Mouse (Mus musculus): Measurements from ENCODE around the gene Cdk20. TPM values are rescaled to one million over a fixed set of nuclear protein-coding genes. Genes with fewer than 3 reads are reported as not detected.

Cdk20 gene
- polyA plus RNA-seq, 1 experiment: 6.7 TPM

DNA sequence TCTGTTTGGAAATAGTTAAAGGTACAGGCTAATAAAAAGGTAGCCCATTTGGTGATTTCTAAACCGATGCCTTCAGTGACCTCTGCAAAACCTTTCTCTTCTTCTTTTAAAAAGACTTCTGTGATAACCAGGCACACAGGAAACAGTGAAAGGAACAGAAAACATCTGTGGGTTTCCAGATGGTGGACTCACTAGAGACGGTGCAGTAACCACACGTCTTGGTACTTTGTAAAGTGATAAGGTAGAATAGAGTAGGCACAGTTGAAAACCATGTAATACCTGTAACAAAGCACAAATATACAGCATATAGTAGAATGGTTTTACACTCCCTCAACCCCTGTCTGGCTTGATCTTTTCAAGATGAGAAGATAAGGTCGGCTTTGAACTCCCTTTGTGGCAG is 8.5 kb downstream of the Cdk20 start:
- Histone ChIP-seq H3K4me3 (ENCODE audit: insufficient read depth, poor library complexity, severe bottlenecking) (no peak overlapping the region), H3K79me3 (ENCODE audit: low read depth) (no peaks in the 10 kb centered on the region), H3K36me3 (ENCODE audit: control insufficient read depth, insufficient read depth) (no peaks in the 10 kb centered on the region), H3ac (ENCODE audit: control insufficient read depth, insufficient read length, low read depth) (no peak overlapping the region), H3K79me2 (ENCODE audit: control insufficient read depth, insufficient read depth) (no peaks in the 10 kb centered on the region), H3K27me3 (ENCODE audit: control insufficient read depth, insufficient read depth, insufficient read length) (no peaks in the 10 kb centered on the region)
- TF ChIP-seq MYOD1 (IDR thresholded peaks at IDR 0.05; ENCODE audit: control insufficient read depth, insufficient read length, low read depth) (no peak), FOSL1 (IDR thresholded peaks at IDR 0.05; ENCODE audit: insufficient read depth, low read length, poor library complexity, severe bottlenecking) (no peak), CTCF (IDR thresholded peaks at IDR 0.05; ENCODE audit: control insufficient read depth, insufficient read depth, insufficient read length) (no peak), MYOG (IDR thresholded peaks at IDR 0.05; ENCODE audit: control insufficient read depth, extremely low read depth, insufficient read length) (no peak), CEBPB (IDR thresholded peaks at IDR 0.05; ENCODE audit: low read depth) (no peak), USF1 (IDR thresholded peaks at IDR 0.05; ENCODE audit: low read depth) (no peak), MAX (IDR thresholded peaks at IDR 0.05) (no peak)

DNA sequence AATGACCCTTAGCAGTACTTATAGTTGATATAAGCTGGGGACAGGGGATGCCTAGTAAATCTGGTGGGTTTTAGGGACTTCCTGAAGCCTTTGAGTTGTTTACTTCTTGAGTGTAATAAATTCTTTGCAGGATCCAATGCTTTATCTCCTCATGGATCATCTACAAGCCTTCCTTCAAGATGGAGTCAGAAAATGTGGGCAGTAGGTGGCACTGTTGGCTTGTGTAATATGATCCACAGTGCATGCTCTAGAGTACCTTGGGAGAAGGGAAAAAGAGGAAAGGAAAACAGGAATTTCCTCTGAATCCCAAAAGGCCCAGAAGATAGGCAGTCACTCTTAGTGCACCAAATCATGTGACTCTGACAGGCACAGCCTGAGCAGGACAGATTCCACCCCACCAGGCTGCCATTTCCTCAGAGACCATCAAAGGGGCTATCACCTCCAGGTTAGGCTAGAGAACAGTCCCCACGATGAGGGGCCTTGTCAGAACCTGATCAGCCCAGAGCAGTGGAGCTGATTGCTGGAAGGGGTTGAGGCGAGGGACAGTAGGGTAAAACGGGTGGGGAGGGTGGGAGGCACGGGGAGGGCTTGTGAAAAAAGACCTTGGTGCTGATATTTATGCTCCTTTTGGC is 11.3 kb downstream of the Cdk20 start:
- TF ChIP-seq MAX (IDR thresholded peaks at IDR 0.05) (no peak), CEBPB (IDR thresholded peaks at IDR 0.05; ENCODE audit: low read depth) (no peak), MYOD1 (IDR thresholded peaks at IDR 0.05; ENCODE audit: control insufficient read depth, insufficient read length, low read depth) (no peak), FOSL1 (IDR thresholded peaks at IDR 0.05; ENCODE audit: insufficient read depth, low read length, poor library complexity, severe bottlenecking) (no peak), USF1 (IDR thresholded peaks at IDR 0.05; ENCODE audit: low read depth) (no peak), CTCF (IDR thresholded peaks at IDR 0.05; ENCODE audit: control insufficient read depth, insufficient read depth, insufficient read length) (no peak), MYOG (IDR thresholded peaks at IDR 0.05; ENCODE audit: control insufficient read depth, extremely low read depth, insufficient read length) (no peak)
- Histone ChIP-seq H3K27me3 (ENCODE audit: control insufficient read depth, insufficient read depth, insufficient read length) (no peaks in the 10 kb centered on the region), H3K4me3 (ENCODE audit: insufficient read depth, poor library complexity, severe bottlenecking) (no peak overlapping the region), H3ac (ENCODE audit: control insufficient read depth, insufficient read length, low read depth) (no peak overlapping the region), H3K79me2 (ENCODE audit: control insufficient read depth, insufficient read depth) (no peaks in the 10 kb centered on the region), H3K79me3 (ENCODE audit: low read depth) (no peaks in the 10 kb centered on the region), H3K36me3 (ENCODE audit: control insufficient read depth, insufficient read depth) (no peaks in the 10 kb centered on the region)

DNA sequence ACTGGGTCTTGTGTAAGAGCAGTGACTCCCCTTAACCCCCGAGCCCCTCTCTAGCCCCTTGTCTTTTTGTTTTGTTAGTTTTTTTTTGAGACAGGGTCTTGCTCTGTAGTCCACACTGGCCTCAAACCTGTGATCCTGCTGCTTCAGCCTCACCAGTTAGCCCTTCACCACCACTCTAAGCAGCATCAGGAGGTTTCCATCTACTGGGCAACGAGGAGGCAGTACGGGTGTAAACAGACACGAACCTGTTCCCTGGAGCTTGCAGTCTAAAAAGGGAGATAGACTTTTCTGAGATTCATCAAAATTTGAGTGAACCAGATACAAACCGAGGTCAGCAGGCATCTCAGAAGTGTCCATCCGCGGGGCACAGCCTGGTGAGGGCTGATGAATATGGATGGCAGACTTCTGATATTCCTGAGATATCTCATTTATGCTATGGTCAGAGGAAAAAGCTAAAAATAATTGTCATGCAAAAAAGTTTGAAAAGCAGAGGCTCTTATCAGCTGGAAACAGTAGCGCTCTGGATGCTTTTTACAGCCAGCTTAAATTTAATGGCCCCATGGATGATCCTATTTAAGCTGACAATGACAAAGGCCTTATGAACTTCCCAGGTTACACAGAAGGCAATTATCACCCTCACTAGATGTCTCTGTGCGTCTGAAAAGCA is 13.3 kb downstream of the Cdk20 start:
- no peaks in the 10 kb centered on the region for H3K36me3 ChIP-seq (ENCODE audit: control insufficient read depth, insufficient read depth)
- H3K27me3 ChIP-seq (ENCODE audit: control insufficient read depth, insufficient read depth, insufficient read length): no peaks in the 10 kb centered on the region
- no peaks in the 10 kb centered on the region for H3K79me3 ChIP-seq (ENCODE audit: low read depth)
- H3K4me3 ChIP-seq (ENCODE audit: insufficient read depth, poor library complexity, severe bottlenecking): no peak overlapping the region
- H3K79me2 ChIP-seq (ENCODE audit: control insufficient read depth, insufficient read depth): no peaks in the 10 kb centered on the region
- no peak for TF ChIP-seq CEBPB (IDR thresholded peaks at IDR 0.05; ENCODE audit: low read depth)
- no peak overlapping the region for H3ac ChIP-seq (ENCODE audit: control insufficient read depth, insufficient read length, low read depth)

DNA sequence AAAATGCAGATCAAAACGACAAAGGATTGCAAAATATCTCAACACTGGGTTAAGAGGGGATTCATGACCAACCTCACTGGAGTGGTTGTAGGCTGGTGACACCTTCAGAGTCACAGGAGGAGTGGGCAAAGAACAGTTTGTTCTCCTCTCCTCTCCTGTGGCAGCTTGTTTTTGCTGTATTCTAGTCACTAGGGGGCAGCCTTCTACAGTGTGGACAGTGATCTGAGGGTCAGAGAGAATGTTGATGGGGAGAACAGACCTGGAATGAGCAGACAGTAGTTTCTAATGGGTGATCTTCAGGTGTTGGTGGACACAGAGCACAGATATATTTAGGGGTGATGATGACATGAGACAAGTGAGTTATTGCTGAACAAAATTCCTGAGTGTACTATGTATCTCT is 15.8 kb downstream of the Cdk20 start:
- Histone ChIP-seq H3K27me3 (ENCODE audit: control insufficient read depth, insufficient read depth, insufficient read length) (no peaks in the 10 kb centered on the region), H3K79me2 (ENCODE audit: control insufficient read depth, insufficient read depth) (no peaks in the 10 kb centered on the region)

DNA sequence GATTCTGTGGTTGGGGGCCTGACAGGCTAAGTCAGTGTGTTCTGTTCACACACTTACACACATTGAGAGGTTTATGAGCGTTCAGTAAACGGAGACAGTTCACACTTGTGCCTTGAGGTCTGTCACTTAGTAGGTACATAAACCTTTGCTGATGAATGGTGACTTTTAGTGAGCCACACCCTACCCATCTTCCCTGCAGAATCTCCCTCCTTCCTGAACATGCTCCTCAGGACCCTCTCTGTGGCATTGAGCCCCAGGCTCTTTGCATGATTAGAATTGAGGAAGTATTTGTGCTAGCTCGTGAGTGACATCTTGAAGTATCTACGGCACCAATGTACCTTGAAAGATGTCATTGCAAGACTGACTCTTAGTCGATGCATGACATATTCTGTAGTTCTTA is 16.6 kb downstream of the Cdk20 start:
- no peaks in the 10 kb centered on the region for H3K36me3 ChIP-seq (ENCODE audit: control insufficient read depth, insufficient read depth)
- H3K79me2 ChIP-seq (ENCODE audit: control insufficient read depth, insufficient read depth): no peaks in the 10 kb centered on the region
- no peak overlapping the region for H3K4me3 ChIP-seq (ENCODE audit: insufficient read depth, poor library complexity, severe bottlenecking)
- H3K27me3 ChIP-seq (ENCODE audit: control insufficient read depth, insufficient read depth, insufficient read length): no peaks in the 10 kb centered on the region
- H3K79me3 ChIP-seq (ENCODE audit: low read depth): no peaks in the 10 kb centered on the region
- TF ChIP-seq USF1 (IDR thresholded peaks at IDR 0.05; ENCODE audit: low read depth): no peak
- TF ChIP-seq MYOG (IDR thresholded peaks at IDR 0.05; ENCODE audit: control insufficient read depth, extremely low read depth, insufficient read length): no peak
- H3ac ChIP-seq (ENCODE audit: control insufficient read depth, insufficient read length, low read depth): no peak overlapping the region

More for the DNA sequence above, 15.8 kb downstream of the Cdk20 start:
- H3K4me3 ChIP-seq (ENCODE audit: insufficient read depth, poor library complexity, severe bottlenecking): no peak overlapping the region
- no peaks in the 10 kb centered on the region for H3K36me3 ChIP-seq (ENCODE audit: control insufficient read depth, insufficient read depth)
- TF ChIP-seq CEBPB (IDR thresholded peaks at IDR 0.05; ENCODE audit: low read depth): no peak
- TF ChIP-seq MAX (IDR thresholded peaks at IDR 0.05): no peak
- TF ChIP-seq MYOD1 (IDR thresholded peaks at IDR 0.05; ENCODE audit: control insufficient read depth, insufficient read length, low read depth): no peak
- no peak for TF ChIP-seq USF1 (IDR thresholded peaks at IDR 0.05; ENCODE audit: low read depth)
- TF ChIP-seq MYOG (IDR thresholded peaks at IDR 0.05; ENCODE audit: control insufficient read depth, extremely low read depth, insufficient read length): no peak
- no peak for TF ChIP-seq CTCF (IDR thresholded peaks at IDR 0.05; ENCODE audit: control insufficient read depth, insufficient read depth, insufficient read length)
- no peak for TF ChIP-seq FOSL1 (IDR thresholded peaks at IDR 0.05; ENCODE audit: insufficient read depth, low read length, poor library complexity, severe bottlenecking)
- no peaks in the 10 kb centered on the region for H3K79me3 ChIP-seq (ENCODE audit: low read depth)
- H3ac ChIP-seq (ENCODE audit: control insufficient read depth, insufficient read length, low read depth): no peak overlapping the region

Data from C2C12 (cell line).